Mouse (Mus musculus): ENCODE measurements around the gene Usp11.
A peak's percentile ranks its signal among the peaks of the same experiment; 100 is the strongest.
"Not testable (repeated sequence)": the region's sequence is repeated elsewhere in the genome, so short reads cannot be mapped to it uniquely, and the experiment has no call there.

Usp11 gene

DNA sequence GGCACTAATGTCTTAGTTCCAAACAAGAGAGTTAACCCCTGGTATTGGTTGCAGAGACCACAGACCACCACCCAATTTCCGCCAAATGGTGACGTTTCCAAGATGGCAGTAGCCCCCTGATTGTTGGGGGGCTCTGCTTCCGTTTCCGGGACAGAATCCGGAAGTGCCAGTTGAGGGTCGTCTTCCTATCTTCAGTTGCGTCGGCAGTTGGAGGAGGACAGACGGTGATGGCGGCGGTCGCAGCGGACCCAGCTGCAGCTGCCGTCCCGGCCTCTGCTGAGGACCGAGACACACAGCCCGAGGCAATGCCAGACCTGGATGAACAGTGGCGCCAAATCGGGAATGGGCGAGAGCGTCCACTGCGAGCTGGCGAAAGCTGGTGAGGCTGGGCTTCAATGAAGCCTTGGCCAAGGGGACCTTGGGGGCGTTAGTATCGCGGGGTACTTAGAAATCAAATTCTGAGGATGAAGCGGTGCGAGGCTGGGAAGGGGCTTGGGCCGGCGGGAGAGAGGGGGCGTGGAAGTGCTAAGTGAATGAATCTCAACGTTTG lies at the start of gene Usp11:
Gene Usp11 (plus strand): TSS at position 166 of the 550 bp plus-strand sequence.
- DNase-seq (ENCODE audit: low read depth, low spot score), result peak; percentile 64

DNA sequence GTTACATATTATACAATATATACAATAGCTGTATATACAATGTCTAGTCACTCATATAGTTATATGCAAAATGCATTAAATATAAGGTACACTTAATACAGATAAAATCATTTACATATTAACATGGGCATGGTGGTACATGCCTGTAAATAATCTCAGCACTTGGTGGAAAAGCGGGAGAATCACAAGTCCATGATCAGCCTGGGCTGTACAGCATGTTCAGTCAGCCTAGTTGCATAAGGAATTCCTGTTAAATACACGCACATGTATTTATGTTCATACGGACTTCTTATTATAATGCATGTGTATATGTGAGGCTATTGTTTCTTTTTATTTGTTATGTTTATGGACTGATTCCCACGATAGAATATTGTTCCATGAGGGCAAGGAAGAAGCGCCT lies 46.1 kb upstream of the Usp11 start:
- DNase-seq (ENCODE audit: low read depth, low spot score), result no peak

DNA sequence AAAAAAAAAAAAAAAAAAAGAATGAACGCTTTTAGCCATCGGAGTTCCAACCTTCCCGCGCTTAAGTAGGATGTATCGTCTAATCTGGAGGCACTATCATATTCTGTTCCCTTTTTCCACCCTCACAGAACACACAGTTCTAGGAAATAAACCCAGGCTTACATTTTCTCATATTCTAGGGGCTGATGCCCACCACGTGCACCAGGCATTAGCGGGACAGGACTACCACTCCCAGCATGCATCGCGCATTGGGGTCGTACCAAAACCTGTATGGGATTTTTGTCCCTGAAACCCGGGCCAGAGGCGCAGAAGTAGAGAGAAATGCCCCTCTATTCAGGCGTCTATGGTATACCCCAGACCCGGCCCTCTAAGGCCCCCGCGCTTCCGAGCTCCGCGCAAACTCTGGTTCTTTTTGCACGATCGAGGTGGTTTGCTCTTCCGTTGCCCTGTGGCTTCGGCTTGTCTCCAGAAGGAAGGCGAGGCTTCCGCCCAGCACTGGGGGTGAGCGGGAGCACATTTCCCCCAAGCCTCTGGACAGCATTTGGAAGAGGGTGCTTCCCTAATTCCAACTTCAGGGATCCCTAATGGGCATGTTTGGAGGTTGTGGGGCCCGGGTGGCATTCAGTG lies 45.6 kb upstream of the Usp11 start, which contains the start of gene Uba1:
Gene Uba1 (plus strand): TSS at position 301 of the 627 bp plus-strand sequence.
- peak; percentile 79 for DNase-seq (ENCODE audit: low read depth, low spot score)

DNA sequence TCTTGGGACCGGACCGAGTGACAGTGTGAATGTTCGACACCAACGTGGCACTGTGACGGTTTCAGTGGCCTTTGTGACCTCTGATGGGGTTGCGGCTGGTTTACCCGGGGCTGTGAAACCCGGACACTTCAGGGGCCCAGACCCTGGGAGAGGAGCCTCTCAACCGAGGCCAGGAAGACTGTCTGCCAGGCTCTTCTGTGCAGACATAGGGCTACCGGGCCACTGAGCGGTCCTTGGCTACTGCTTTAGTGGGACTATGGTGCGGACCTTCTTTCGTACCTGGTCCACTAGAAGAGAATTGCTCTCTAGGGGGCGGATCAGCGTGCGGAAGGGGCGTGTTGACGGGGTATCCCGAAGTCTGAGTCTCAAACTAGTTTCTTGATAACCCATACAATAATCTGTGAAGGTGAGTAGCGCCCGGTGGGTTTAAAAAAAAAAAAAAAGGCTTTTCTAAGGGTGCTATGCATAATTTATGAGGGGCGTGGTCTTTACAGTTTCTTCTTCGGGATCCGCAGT lies 44.8 kb upstream of the Usp11 start:
- DNase-seq (ENCODE audit: low read depth, low spot score), result no peak

DNA sequence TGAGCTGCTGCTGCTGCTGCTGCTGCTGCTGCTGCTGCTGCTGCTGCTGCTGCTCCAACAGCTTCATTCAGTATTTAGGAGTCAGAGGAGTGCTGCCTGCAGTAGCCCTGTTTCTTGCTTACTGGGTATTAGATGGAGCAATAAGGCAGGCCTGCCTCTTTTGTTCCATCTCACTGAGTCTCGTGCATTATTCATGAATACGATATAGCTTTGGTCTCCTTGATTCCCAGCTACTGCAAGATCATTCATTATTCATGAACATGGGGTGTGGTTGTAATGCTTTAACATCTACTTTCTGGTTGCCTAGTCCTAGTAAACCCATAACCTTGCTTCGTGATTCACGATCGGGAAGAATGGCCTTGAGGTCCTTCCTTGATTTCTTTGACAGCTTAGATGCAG lies 41.4 kb upstream of the Usp11 start:
- peak; percentile 45 for DNase-seq (ENCODE audit: low read depth, low spot score)

DNA sequence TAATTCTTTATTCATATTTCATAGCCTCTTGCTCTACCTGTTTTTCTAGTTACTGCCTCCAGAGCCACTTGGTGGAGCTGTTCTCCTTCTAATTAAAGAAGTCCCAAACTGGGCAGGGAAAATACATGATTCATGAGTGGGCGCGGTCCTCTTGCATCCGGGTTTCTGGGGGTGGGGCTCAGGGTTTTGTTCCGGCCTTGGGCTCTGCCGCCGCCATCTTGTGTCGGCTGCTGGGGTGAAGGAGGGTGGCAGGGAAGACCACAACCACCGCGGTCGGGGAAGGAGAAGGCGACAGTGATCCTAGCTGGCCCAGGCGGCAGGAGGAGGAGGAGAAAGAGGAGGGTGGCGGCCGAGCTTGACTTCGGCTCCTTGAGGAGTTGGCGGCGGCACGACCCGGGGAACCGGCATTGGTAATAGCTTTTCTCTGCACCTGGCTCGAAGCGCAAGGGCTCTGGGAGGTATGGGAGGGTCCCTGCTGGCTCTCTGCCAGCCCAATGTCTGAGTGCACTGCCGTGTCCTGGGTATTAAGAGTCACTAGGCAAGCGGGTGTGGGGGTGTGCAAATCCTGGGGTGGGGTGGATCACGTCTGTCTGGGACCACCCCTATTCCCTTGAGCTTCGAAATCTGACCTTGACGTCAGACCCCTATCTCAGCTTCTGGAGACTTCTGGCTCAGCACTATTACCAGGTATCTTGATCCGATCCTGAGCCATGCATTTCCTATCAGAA lies 40.8 kb upstream of the Usp11 start:
- peak; percentile 87 for DNase-seq (ENCODE audit: low read depth, low spot score)

DNA sequence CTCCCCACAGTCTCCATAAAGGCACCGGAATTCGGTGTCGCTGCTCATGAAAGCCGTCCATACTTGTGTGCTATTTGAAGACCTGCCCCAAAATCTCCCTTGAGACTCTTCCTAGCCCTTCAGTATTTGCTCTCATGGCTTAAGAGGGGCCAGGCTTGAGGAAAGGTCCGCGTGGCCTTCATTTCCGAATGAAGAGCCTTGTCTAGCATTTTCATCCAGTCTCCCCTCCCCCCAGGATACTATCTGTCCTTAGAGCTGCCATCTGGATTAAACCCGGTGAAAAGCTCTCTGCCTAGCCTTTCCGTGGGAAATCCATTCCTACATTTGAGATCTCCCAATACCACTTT lies 40.3 kb upstream of the Usp11 start:
- no peak for DNase-seq (ENCODE audit: low read depth, low spot score)

DNA sequence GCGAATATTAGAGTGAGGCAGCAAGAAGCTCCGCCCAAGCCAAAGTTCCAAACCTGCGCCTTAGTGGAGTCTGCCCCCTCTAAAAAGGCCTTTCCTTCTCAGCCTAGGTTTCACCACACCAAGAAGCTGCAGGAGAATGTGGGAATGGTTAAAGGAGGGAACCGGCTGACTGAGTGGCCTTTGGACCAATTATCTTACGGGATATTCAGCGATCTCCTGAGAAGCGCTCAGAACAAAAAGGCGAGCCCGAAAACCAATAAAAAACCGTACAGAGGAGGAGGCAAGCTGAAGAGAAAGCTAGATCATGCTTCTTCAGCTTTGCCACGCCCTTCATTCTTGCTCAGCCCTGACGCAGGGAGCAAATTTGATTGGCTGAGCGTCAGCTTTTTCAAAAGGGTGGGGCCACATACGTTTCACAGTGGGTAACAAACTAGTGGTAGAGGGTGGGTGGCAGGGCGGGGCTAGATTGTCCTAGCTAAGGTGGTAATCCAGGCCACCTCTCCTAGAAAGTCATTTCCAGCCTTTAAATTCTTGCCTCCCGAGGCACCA lies 16.1 kb upstream of the Usp11 start, which contains the start of gene Cdk16:
Gene Cdk16 (plus strand): TSS at position 436 of the 549 bp plus-strand sequence.
- peak; percentile 93 for DNase-seq (ENCODE audit: low read depth, low spot score)

DNA sequence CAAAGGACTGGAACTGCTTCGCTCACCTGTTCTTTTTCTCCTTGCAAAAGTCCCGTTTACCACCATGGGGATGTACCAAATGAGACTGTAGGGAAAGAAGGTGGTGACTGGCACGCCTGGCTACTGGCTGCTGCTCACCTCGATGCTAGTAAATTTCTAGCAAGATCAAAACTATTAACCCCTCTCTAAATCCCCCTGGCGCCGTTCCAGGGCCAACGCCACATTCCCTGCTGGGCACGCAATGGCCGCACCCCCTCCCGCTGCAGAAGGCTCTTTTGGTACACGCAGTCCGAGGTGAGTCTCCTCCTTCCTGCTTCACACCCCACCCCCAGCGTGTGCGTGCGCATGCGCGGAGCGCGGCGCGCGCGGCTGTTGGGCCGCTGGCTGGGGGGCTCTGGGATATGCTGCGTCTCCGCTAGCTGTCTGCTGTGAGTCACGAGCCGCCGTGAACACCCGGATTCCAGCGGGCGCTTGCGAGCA lies 15.6 kb upstream of the Usp11 start:
- DNase-seq (ENCODE audit: low read depth, low spot score), result peak; percentile 72

DNA sequence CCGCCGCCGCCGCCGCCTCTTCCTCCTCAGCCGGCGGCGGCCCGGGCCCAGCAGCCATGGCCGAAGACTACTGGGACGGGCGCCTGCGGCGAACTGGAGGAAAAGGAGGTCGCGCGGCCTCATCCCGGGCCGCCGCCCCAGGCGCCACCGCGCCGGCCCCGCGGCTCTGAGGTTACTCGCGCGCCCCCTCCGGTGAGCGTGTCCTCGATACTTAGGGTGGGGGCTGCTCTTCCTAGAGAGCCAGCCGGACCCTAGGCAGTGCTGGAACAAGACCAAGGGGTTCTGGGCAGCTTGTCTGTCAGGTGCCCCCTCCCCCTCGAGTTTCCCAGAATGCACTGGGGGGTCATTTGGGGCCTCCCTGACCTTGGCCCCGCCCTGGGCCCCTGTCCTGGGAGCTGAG lies 15.1 kb upstream of the Usp11 start:
- no peak for DNase-seq (ENCODE audit: low read depth, low spot score)

DNA sequence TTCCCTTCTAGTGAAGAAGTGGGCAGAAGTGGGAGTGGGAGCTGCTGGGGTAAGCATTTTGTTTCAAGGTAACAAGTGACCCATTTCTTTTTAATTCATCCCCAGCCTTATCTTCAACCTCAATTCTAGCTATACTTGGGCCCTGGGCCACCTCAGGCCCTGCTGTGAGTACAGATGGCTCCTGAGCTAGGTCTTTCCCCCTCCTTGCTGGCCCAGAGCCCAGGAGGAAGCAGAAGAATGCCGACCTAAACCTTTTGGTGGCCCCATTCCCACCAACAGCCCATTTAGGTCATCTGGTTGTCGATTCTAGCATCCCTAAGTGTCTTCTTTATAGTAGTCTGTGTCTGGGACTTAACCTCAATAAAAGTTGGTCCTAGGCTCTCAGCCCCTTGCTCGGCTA lies 12.1 kb upstream of the Usp11 start:
- no peak for DNase-seq (ENCODE audit: low read depth, low spot score)

DNA sequence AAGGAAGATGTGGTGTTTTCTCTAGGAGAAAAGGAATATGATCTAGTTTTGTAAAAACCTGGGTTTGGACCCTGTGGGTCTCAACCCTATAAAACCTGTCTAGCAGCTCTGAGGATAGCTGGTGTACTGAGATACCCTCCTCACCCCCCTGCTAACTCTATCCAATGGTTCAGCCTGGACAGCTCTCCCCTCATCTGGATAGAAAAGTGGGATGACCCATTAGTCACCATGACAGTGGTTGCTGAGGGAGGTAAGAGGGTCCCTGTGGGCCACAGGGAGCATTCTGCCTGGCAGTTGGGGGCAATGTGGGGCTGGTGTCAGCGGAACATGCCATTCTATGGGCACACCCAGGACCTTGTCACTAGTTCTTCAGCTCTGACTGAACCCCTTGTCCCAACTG lies 11.1 kb upstream of the Usp11 start:
- DNase-seq (ENCODE audit: low read depth, low spot score), result no peak

DNA sequence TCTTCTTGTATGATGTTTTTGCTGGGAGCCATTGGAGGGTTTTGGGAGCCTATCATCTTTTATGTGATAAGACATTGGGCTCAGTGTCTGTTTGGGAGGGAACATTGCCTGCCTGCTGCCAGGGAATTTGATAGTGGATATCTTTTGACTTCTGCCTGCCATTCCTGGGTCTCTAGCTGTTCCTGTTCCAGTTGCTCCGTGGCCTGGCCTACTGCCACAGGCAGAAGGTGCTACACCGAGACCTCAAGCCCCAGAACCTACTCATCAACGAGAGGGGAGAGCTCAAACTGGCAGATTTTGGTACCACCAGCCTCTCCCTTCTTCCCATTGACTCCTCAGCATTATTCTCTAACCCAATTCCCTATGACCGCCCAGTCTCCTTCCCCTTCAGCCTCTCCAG lies 7.9 kb upstream of the Usp11 start:
- DNase-seq (ENCODE audit: low read depth, low spot score), result no peak

DNA sequence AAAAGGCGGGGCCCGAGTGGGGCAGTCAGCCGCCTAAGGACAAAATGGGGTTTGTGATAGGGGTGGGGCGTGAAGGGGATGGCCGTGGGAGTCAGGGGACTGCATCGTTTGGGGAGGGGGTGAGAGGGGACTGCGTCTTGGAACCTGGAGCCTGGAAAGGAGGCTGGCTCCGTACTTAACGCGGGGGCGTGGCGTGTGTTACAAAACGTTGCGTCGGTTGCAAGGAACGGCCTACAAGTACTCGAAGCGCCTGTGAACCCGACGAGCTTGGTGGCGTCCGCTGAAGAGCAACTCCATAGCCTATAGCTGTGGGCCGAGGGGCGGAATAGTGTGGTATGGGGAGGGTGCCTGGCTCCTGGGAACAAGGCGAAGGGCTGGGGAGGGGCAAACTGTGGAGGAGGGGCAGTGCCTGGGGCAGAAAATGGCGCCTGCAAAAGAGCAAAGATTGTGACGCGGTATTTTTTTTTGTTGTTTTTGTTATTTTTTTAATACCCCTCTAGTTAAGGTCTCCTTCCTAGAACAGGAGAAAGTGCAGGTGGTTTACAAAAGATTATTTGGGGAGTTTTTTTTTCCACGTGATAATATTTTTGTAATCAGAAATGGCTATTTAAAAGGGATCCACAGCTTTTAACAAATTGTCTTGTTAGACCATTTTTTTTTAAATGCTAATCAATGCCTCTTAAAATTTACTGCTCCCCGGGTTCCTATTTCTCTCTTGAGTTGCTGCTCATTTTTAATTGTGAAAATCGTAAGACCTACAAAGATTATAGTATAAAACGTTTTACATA lies 783 bp downstream of the Usp11 start:
- peak; percentile 56 for DNase-seq (ENCODE audit: low read depth, low spot score)

DNA sequence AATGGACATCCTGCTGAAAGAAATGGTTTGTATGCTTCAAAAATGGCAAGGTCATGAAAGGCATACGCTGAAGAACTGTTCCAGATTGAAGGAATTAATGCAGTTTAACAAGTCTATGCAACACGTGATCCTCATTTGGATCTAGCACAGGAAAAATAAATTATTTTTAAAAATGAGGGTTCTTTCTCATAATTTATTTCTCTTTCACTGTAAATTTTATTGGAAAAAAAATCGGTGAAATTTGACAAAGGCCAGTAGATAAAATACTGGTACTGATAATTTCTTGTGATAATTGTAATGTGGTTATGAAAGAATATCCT lies 1.3 kb downstream of the Usp11 start:
- DNase-seq (ENCODE audit: low read depth, low spot score), result no peak

DNA sequence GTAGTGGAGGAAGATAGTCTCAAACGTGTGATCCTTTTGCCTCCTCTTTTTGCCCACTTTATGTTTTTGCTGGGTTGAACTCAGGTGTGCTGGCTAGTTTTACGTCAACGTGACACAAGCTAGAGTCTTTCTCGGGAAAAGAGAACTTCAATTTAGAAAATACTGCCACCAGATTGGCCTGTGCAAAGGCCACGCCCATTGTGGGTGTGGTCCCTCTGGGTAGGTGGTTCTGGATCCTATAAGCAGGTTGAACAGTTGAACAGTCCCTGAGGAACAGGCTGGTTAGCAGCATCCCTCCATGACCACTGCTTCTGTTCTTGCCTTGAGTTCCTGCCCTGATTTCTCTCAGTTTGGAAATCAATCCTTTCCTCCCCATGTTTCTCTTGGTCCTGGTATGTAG lies 25.0 kb downstream of the Usp11 start:
- no peak for DNase-seq (ENCODE audit: low read depth, low spot score)

DNA sequence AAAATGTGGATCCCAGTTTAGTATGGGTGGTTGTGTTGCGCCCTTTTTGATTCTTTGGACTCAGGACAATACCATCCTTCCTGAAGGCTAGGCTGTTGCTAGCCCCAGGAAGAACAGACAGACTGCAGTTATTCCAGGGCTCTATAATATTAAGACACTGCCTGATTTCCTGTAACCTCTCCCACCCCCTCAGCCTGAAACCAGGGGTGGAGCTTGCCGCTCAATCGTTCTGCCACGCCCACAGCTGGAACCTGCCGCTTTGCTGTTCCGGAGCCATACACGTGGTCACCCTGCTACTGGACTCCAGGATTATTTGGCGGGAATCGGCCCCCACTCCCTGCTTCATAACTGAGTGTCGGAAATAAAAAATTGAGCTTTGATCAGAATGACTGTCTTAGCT lies 26.3 kb downstream of the Usp11 start:
- DNase-seq (ENCODE audit: low read depth, low spot score), result not testable (repeated sequence)

DNA sequence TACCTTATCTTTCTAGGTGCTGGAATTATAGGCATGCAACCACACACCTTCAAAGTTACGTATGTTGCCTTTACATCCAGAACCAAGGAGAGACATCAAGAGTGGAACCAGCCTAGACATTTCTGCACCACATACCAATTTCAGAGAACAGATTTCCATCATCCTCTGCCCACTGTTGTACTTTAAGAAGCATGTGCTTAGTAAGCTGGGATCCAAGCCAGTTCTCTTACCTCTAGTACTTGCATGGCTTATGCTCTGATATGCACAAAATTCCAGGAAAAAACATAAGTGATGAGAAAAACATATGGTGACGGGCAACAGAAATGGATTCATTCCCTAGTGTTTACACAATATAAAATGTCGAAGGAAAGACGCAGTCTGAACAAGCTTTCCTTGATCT lies 32.8 kb downstream of the Usp11 start:
- DNase-seq (ENCODE audit: low read depth, low spot score), result no peak

DNA sequence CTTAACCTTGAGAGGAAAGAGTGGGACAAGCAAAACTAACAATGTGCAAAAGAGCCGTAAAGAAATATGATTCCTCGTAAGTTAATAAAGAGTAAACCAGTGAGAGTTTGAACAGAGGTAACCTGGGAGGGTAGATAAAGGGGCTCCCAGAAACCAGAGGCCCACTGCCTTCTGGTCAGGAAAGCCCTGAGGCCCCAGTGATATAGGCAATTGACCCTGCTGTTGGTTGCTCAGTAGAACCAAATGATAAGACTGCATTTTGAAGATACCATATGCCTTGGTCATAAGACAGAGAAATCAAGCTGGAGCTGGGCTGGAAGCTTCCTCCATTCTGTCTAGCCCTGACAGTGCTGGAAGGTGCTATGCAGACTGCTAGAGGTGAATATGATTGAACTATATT lies 45.1 kb downstream of the Usp11 start:
- DNase-seq (ENCODE audit: low read depth, low spot score), result no peak

DNA sequence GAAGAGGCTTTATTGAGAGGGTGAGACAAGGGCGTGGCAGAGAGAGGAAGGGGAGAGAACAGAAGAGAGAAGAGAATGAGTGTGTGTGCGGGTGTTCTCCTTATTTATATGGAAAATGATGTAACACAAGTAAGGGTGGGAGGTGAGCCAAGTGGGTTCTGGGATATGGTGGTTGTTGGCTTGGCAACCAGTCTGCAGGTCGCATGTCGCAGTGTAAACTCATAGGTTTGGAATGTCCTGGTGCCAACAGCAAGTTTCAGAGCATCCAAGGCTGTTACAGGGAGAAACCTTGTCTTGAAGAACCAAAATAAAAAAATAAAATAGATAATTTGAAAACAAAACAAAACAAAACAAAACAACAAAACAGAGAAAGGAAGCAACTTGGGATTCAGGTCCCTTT lies 57.5 kb downstream of the Usp11 start:
- DNase-seq (ENCODE audit: low read depth, low spot score), result no peak

Measured in brain, embryonic 18.5 days (tissue).